Mouse (Mus musculus): Measurements from ENCODE around the gene Axin1.
"Not testable (repeated sequence)": the region's sequence is repeated elsewhere in the genome, so short reads cannot be mapped to it uniquely, and the experiment has no call there.

The Axin1 gene

GRCm38 (mm10) chr17:26188091-26188805 lies 49.8 kb downstream of the Axin1 start:
- no peak for DNase-seq (ENCODE audit: low read depth, low spot score)

DNA sequence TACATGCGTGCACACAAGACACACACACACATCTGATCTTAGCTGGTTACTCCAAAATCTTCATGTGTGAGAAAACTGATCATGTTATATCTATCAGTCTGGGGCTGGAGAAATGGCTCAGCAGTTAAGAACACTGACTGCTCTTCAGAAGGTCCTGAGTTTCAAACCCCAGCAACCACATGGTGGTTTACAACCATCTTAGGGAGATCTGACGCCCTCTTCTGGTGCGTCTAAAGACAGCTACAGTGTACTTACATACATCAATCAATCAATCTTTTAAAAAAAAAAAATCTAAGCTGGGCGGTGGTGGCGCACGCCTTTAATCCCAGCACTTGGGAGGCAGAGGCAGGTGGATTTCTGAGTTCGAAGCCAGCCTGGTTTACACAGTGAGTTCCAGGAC lies 53.0 kb downstream of the Axin1 start:
- not testable (repeated sequence) for DNase-seq (ENCODE audit: low read depth, low spot score)

DNA sequence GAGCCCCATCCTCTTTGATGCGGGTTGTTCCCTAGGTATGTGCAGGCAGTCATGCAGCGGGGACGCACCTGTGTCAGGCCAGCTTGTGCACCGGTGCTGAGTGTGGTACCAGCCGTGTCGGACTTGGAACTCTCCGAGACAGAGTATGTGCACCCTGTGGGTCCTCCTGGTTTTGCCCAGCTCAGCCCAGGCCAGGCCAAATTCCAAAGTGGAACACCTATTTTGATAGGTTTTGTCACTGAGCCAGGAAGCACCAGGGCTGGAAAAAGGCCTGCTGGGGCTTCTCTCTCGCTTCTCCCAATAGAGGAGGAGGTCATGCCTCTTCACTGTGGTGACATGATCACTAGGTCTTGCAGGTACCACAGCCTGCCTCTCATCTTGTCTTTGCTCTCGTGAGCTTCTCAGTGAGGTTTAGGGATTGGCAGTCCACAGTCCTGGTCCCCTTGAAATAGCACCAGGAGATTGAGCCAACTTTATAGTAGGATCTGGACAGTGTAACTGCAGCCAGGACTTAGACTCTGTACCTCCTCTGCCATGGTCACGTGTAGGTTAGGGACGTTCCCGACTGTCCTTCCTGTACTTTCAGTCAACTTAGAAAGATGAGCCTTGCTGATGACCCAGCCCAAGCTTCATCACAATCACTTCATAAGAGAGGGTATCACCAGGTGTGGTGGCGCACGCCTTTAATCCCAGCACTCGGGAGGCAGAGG lies 54.1 kb downstream of the Axin1 start:
- no peak for DNase-seq (ENCODE audit: low read depth, low spot score)

DNA sequence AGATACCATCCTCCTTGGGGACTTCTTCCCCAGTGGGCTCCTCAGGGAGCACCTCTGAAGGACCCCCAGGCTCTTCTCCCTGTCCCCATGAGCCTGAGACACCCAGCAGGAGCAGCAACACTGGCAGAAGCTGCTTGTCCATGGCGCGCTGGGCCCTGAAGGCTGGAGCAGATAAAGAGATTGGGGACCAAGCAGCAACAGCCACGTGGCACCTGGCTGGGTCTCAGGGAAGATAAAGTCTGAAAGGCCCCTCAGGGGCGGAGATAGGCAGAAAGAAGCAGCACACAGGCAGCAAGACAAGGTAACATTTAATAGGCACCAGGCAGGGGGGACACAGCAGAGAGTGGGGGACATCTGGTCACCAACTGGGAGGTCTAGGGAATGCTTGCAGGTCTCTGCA lies 60.4 kb downstream of the Axin1 start, which contains the start of gene Pdia2:
Gene Pdia2 (minus strand): TSS at position 196 of the 400 bp plus-strand sequence.
- DNase-seq (ENCODE audit: low read depth, low spot score) = no peak

DNA sequence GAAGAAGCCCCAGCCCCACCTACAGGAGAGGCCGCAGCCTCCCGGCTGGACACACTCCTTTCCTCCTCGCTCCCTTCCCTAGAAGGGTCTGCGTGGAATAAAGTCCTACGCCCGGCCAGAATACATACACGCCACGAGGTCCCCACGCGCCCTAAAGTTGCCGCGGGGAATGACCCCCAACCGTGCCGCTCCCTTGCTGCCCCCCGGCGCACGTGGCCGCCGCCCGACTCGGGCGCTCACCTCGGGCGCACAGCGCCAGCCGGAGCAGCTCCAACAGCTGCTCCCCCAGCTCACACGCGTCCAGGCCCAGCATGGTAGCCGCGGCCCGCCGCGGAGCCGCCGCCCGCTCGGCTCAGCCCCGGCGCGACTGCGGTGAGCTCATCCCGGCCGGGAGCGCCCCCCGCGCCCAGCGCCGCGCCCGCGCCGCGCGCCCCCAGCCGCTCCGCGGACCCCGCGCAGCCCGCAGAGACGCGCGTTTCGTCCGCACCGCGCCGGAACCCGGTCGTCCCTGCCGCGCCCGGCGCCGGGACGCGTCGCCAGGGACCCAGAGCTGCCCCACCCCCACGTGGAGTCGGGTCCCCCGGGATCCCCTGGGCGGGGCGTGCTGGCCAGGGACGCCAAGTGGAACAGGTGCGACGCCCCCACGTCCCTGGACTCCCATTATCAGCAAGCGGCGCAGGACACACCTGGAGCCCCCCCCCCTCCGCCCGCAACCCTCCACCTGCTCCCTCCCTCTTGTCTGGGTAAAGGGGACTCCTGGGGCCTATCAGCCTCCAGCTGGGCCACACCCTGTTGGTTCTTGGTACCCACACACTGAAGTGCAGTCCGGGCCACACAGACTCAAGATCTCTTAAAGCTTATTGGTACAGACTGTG lies 62.6 kb downstream of the Axin1 start:
- peak; percentile 39 for DNase-seq (ENCODE audit: low read depth, low spot score)

GRCm38 (mm10) chr17:26201998-26202397 lies 63.5 kb downstream of the Axin1 start:
- DNase-seq (ENCODE audit: low read depth, low spot score) = no peak

DNA sequence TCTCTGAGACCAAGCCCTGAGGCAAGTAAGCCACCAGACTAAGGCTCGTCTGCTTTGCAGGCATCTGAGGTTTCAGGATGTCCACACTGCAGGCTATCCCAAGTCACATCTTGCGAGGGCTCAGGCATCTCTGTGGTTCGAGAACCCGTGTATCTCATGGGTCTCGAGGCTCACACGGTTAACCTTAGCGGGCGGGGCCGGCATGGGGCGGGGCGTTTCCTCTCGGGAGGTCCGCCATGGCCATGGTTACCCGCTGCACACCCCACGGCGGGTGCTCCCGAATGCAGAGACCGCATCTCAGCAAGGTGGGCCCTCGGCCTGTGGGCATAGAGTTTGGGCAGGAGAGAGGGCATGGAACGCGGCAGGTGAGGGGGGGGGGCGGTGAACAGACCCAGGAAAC lies 64.2 kb downstream of the Axin1 start, which contains the start of gene Rgs11:
Gene Rgs11 (plus strand): TSS at position 215 of the 400 bp plus-strand sequence.
- no peak for DNase-seq (ENCODE audit: low read depth, low spot score)

DNA sequence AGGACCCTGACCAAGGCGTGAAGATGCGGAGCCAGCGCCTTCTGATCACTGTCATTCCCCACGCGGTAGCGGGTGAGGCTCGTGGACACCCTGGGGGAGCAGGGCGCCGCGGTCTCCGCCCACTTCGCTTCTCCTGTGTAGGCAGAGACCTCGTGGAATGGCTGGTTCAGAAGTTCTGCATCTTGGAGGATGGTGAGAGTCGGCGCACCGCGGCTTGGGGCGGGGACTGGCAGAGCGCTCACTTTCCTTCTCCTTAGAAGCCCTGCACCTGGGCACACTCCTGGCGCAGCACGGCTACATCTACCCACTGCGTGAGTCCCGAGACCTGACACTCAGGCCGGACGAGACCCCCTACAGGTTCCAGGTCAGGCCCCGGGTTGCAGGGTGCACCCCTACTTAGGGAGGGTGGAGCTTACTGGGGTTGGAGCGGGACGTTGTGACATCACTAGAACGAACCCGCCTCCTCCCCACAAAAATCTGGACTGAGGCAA lies 64.9 kb downstream of the Axin1 start:
- no peak for DNase-seq (ENCODE audit: low read depth, low spot score)

DNA sequence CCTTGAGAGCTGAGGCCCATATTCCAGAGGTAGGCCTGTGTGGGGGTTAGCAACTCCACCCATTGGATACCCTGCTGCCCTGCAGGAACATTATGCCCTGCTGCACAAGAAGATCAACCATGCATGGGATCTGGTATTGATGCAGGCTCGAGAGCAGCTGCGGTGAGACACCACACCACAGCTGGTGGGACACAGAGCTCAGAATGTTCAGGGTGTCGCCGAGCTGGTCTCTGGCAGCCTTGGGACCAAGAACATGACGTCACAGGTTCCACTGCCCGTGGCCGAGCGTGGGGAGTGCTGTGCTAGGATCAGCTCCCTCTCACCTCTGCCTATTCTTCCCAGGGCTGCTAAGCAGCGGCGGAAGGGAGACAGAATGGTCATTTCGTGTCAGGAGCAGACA lies 66.3 kb downstream of the Axin1 start:
- DNase-seq (ENCODE audit: low read depth, low spot score) = no peak

DNA sequence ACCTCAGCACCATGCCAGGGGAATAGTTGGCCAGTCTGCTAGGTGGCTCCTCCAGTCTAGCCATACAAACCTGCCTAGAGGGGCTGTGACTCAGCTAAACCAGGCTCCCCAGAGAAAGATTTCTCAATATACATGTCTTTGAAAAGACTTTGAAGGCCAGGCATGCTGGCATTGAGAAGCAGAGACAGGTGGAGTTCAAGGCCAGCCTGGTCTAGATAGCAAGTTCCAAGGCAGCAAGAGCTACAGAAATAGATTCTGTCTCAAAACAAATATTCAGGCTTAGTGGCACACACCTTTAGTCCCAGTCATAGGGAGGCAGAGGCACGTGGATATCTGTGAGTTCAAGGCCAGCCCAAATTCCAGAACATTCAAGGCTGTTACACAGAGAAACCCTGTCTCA lies 67.9 kb downstream of the Axin1 start:
- DNase-seq (ENCODE audit: low read depth, low spot score) = no peak

- no peak for DNase-seq (ENCODE audit: low read depth, low spot score)
These were observed 69.2 kb downstream of the Axin1 start, which contains the start of gene Arhgdig for GRCm38 (mm10) chr17:26207686-26208085. Gene Arhgdig, minus strand, starts transcription at chr17:26207786.

- no peak for DNase-seq (ENCODE audit: low read depth, low spot score)
These were observed 73.8 kb downstream of the Axin1 start for GRCm38 (mm10) chr17:26212241-26212640.

GRCm38 (mm10) chr17:26212681-26213080 lies 74.2 kb downstream of the Axin1 start:
- no peak for DNase-seq (ENCODE audit: low read depth, low spot score)

DNA sequence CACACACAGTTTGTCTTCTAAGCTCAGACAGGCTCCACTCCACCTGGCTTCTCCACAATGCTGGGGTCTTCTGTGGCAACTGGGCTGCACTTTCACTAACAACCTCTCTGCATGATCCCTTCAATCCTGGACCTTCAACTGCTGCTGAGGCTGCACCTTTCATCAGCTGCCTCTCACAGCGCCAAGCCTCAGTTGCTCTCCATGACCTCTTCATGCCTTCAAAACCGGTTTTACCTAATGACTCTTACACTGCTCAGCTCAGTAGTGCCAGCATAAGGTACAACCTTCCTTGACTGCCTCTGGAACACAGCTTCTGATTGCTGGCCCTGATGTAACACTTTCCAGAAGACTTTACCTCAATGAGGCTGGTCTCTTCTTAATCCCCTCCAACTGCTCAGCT lies 83.0 kb downstream of the Axin1 start:
- no peak for DNase-seq (ENCODE audit: low read depth, low spot score)

DNA sequence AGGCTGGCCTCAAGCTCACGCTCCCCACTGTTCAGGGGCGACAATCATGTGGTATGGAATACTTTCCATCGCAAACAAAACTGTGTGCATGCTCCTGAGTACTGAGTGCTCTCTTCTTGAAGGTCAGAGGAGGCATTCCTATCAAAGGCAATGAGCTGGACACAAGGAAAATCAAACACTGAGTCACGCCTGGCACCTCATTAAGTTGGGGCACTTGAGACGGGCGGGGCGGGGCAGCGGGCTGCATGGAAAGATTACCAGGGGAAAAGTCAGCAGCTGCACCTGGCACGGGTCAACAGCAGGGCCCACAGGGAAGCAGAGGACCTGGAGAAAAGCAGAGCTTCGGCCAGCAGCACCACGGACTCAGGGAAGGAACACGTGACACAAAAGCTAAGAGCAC lies 86.7 kb downstream of the Axin1 start:
- DNase-seq (ENCODE audit: low read depth, low spot score) = no peak

- no peak for DNase-seq (ENCODE audit: low read depth, low spot score)
These were observed 91.3 kb downstream of the Axin1 start for GRCm38 (mm10) chr17:26229776-26230175.

DNA sequence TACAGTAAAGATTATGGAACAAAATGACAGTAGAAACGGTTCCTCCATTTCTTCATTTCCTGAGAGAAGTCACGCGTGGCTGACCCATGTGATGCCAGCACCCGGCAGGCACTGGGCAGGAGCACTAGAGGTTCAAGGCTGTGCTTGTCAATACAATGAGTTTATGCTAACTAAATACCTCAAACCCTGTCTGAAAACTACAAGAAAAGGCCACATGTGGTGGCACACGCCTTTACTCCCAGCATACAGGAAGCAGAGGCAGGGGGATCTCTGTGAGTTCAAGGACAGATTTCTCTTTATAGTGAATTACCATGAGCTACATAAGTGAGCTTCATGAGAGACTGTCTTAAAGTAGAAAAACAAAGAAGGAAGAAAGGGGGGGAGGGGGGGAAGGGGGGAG lies 92.7 kb downstream of the Axin1 start:
- DNase-seq (ENCODE audit: low read depth, low spot score) = no peak

- DNase-seq (ENCODE audit: low read depth, low spot score) = no peak
These were observed 94.4 kb downstream of the Axin1 start for GRCm38 (mm10) chr17:26232863-26233262.

DNA sequence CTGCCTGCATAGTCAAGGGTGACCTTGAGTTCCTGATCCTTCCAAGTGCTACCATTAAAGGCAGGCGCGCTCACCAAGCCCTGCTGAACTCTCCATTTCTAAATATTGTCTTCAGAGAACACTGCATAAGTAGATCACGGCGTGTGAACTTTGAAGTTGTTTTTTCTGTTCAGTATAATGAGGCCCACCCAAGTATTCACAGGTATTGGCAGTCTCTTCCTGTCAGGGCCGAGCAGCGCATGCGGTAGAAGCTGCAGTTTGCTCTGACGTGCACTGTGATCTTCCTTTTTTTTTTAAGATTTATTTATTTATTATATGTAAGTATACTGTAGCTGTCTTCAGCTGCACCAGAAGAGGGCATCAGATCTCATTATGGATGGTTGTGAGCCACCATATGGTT lies 95.9 kb downstream of the Axin1 start:
- no peak for DNase-seq (ENCODE audit: low read depth, low spot score)

DNA sequence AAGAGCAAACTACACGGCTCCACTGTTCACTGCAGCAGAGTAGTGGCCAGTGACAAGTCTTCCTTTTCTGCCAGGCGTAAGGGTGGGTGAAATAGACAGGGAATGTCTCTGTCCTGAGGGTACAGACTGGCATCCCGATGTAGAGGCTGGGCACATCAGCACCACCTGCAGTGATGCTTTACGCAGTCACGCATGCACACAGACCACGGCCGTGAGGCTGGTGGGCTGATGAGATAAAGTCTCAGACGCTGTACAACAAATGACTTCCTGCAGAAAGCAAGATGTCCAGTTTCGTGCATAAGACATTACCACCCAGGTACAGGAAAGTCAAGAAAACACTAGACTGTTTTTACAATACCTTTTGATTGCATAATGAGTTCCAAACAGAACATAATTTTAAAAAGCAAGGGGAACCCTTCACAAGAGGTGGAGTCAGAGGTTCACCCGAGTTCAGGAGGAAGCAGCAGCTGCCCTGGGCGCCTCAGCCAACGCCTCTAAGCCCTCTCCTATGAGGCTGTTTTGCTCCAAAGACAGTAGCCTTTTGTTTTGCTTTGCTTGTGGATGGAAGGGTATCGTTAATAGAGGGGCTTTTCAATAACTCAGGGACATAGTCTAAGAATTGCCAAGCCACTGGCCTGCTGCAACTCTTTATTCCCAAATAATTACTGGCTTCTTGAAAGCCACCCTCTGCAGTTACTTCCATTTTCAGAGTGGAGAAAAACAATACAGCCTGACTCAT lies 96.8 kb downstream of the Axin1 start:
- DNase-seq (ENCODE audit: low read depth, low spot score) = no peak

- no peak for DNase-seq (ENCODE audit: low read depth, low spot score)
These were observed 99.2 kb downstream of the Axin1 start for GRCm38 (mm10) chr17:26237667-26238066.
